12 mouse cellular contexts compared by ENCODE assay signal in the genomic region with DNA sequence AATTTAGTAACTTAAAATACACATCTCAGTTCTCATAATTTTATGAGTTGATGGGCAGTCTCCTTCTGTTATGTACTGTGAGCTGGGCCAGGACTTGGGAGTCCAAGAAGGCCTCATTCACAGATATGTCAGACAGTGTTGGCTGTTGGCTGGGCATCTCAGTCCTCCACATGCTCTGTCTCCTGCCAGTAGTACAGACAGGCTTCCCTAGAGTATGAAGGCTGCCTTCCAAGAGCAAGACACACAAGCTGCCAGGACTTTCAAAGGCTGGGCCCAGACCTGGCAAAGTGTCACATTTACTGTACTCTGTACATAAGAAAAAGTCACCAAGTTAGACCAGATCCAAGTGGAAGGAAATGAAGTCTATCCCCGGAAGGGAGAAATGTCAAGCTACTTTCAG.
DNase-seq lines count a peak whose midpoint lies in the region; ATAC-seq and TF ChIP-seq lines count a peak whose summit lies in the region.
"Had no signal": no experiment of that assay in that cellular context is flagged by ENCODE, and none has a peak within 500 bp of the region (broad histone marks: within the 10 kb centered on the region; RNA-seq: fewer than 3 reads in every experiment).

No protein-coding gene starts in this region.

- DNase-seq in forebrain, embryonic 10.5 days (ENCODE audit: extremely low spot score, low spot score), result no peak
- DNase-seq in kidney, postnatal 14 days, result peak; percentile 0
- no peak for DNase-seq in kidney, adult 8-10 months
- DNase-seq in brain, embryonic 14.5 days (ENCODE audit: low read depth), result peak; percentile 83
- DNase-seq in cerebellum, postnatal 25 days, result peak; percentile 44 to 61
- DNase-seq in layer of hippocampus, adult 18-20 months (ENCODE audit: low spot score in 2 of 2), result no peak
- DNase-seq: adrenal gland, adult 2 months; liver; lung, adult 2 months; midbrain, embryonic 14.5 days had no signal

- H3K9ac ChIP-seq in forebrain, embryonic 13.5 days, result no peak overlapping the region
- H3K9ac ChIP-seq: heart, embryonic 15.5 days had no signal

- no peaks in the 10 kb centered on the region for H3K36me3 ChIP-seq in forebrain, embryonic 13.5 days (ENCODE audit: poor library complexity, severe bottlenecking)
- H3K36me3 ChIP-seq in forebrain, embryonic 10.5 days (replicated peaks), result no peaks in the 10 kb centered on the region
- H3K36me3 ChIP-seq: heart, embryonic 15.5 days had no signal

- no peak overlapping the region for H3K4me3 ChIP-seq in forebrain, embryonic 13.5 days
- no peak overlapping the region for H3K4me3 ChIP-seq in forebrain, embryonic 10.5 days
- H3K4me3 ChIP-seq: heart, embryonic 15.5 days had no signal

- H3K27me3 ChIP-seq in forebrain, embryonic 13.5 days, result no peaks in the 10 kb centered on the region
- no peaks in the 10 kb centered on the region for H3K27me3 ChIP-seq in forebrain, embryonic 10.5 days (ENCODE audit: poor library complexity, severe bottlenecking)
- H3K27me3 ChIP-seq: heart, embryonic 15.5 days had no signal

- peak; percentile 93; the same call in 1 of the 2 replicates for ATAC-seq in forebrain, embryonic 13.5 days

- 83% methylated on average over 1 of the region's 1 CpGs for WGBS in forebrain, embryonic 13.5 days
- WGBS in forebrain, embryonic 10.5 days, result 76% methylated on average over 1 of the region's 1 CpGs

- H3K4me1 ChIP-seq in forebrain, embryonic 13.5 days, result no peaks in the 10 kb centered on the region
- no peaks in the 10 kb centered on the region for H3K4me1 ChIP-seq in forebrain, embryonic 10.5 days
- H3K4me1 ChIP-seq: heart, embryonic 15.5 days had no signal

- TF ChIP-seq CTCF in brain, embryonic 14.5 days (IDR thresholded peaks at IDR 0.05; ENCODE audit: borderline replicate concordance, extremely low read depth, insufficient read depth, insufficient read length), result no peak

- H3K9me3 ChIP-seq in forebrain, embryonic 13.5 days (replicated peaks), result no peaks in the 10 kb centered on the region
- no peaks in the 10 kb centered on the region for H3K9me3 ChIP-seq in forebrain, embryonic 10.5 days
- H3K9me3 ChIP-seq: heart, embryonic 15.5 days had no signal

- H3K4me2 ChIP-seq in forebrain, embryonic 13.5 days, result no peak overlapping the region
- H3K4me2 ChIP-seq: heart, embryonic 15.5 days had no signal

- no peak for TF ChIP-seq POLR2A in brain, embryonic 14.5 days (IDR thresholded peaks at IDR 0.05; ENCODE audit: borderline replicate concordance, extremely low read depth, insufficient read depth, insufficient read length, poor library complexity, severe bottlenecking)

- no peak overlapping the region for H3K27ac ChIP-seq in forebrain, embryonic 13.5 days
- H3K27ac ChIP-seq in forebrain, embryonic 10.5 days, result no peak overlapping the region
- H3K27ac ChIP-seq: heart, embryonic 15.5 days had no signal

Comparison
In these comparisons a context has a peak if more than half of its experiments do, and no peak if none do; other contexts are left out.
1. DNase-seq: peak in kidney, postnatal 14 days (single experiment), brain, embryonic 14.5 days (single experiment) and cerebellum, postnatal 25 days (2 of 2); none in forebrain, embryonic 10.5 days (single experiment), kidney, adult 8-10 months (0 of 2) and layer of hippocampus, adult 18-20 months (0 of 2).